Comparison of ENCODE assay signal across 27 mouse cellular contexts in genomic region chr13:104532723-104533122, GRCm38 (mm10).
"Had no signal": no experiment of that assay in that cellular context is flagged by ENCODE, and none has a peak within 500 bp of the region (broad histone marks: within the 10 kb centered on the region; RNA-seq: fewer than 3 reads in every experiment).

No protein-coding gene starts in this region.

- H3K9me3 ChIP-seq: embryonic facial prominence, embryonic 10.5 days; embryonic facial prominence, embryonic 12.5 days; embryonic facial prominence, embryonic 13.5 days; embryonic facial prominence, embryonic 15.5 days; forebrain, embryonic 10.5 days; forebrain, embryonic 12.5 days; forebrain, embryonic 13.5 days; forebrain, embryonic 15.5 days had no signal

- H3K4me1 ChIP-seq: embryonic facial prominence, embryonic 10.5 days; embryonic facial prominence, embryonic 12.5 days; embryonic facial prominence, embryonic 13.5 days; embryonic facial prominence, embryonic 15.5 days; forebrain, embryonic 10.5 days; forebrain, embryonic 12.5 days; forebrain, embryonic 13.5 days; forebrain, embryonic 15.5 days had no signal

- H3K27me3 ChIP-seq: embryonic facial prominence, embryonic 12.5 days; embryonic facial prominence, embryonic 13.5 days; embryonic facial prominence, embryonic 15.5 days; forebrain, embryonic 12.5 days; forebrain, embryonic 13.5 days; forebrain, embryonic 15.5 days had no signal

- H3K4me2 ChIP-seq: embryonic facial prominence, embryonic 12.5 days; embryonic facial prominence, embryonic 13.5 days; embryonic facial prominence, embryonic 15.5 days; forebrain, embryonic 12.5 days; forebrain, embryonic 13.5 days; forebrain, embryonic 15.5 days had no signal

- H3K9ac ChIP-seq: embryonic facial prominence, embryonic 12.5 days; embryonic facial prominence, embryonic 13.5 days; embryonic facial prominence, embryonic 15.5 days; forebrain, embryonic 12.5 days; forebrain, embryonic 13.5 days; forebrain, embryonic 15.5 days; forebrain, postnatal 0 days had no signal

- H3K27ac ChIP-seq: embryonic facial prominence, embryonic 10.5 days; embryonic facial prominence, embryonic 12.5 days; embryonic facial prominence, embryonic 13.5 days; embryonic facial prominence, embryonic 15.5 days; forebrain, embryonic 10.5 days; forebrain, embryonic 12.5 days; forebrain, embryonic 13.5 days; forebrain, embryonic 15.5 days; gastrocnemius, adult 2 months; heart, adult 2 months had no signal

- DNase-seq: cerebellum, adult 8-10 months; cerebellum, adult 9-10 months; cerebellum, adult 9-11 months; cerebellum, postnatal 10 days; cerebellum, postnatal 14 days; cerebellum, postnatal 25 days; cerebellum, postnatal 36 days; embryo, embryonic 11 days; forebrain, postnatal 0 days; gastrocnemius, adult 2 months; gastrocnemius, postnatal 10 days; gastrocnemius, postnatal 14 days; gastrocnemius, postnatal 25 days; gastrocnemius, postnatal 36 days; heart, adult 18-20 months; heart, adult 2 months had no signal

- H3K4me3 ChIP-seq: embryonic facial prominence, embryonic 10.5 days; embryonic facial prominence, embryonic 12.5 days; embryonic facial prominence, embryonic 13.5 days; embryonic facial prominence, embryonic 15.5 days; erythroblast, embryonic 14.5 days; forebrain, embryonic 10.5 days; forebrain, embryonic 12.5 days; forebrain, embryonic 13.5 days; forebrain, embryonic 15.5 days; gastrocnemius, adult 2 months; heart, adult 2 months had no signal

- H3K36me3 ChIP-seq: embryonic facial prominence, embryonic 10.5 days; embryonic facial prominence, embryonic 12.5 days; embryonic facial prominence, embryonic 13.5 days; embryonic facial prominence, embryonic 15.5 days; forebrain, embryonic 10.5 days; forebrain, embryonic 12.5 days; forebrain, embryonic 15.5 days had no signal

- ATAC-seq: forebrain, embryonic 13.5 days; forebrain, embryonic 14.5 days; forebrain, embryonic 15.5 days; forebrain, embryonic 16.5 days; forebrain, postnatal 0 days had no signal
